Mouse (Mus musculus) MEL (cell line): ENCODE measurements at regions not wholly inside any gene's neighbourhood (a gene's known extent, or its start where the extent isn't known, plus 50 kb on each side); places are given as distances from the start of the nearest gene placed in this dataset.

Experiments
- DNase-seq: peaks from one replicate; pipeline ENCODE4 v3.0.0; 2011; ENCODE audit warnings: low read depth, low spot score
- H3K27ac ChIP-seq: 2 replicates; pipeline ENCODE4 v1.5.1; 2012; ENCODE audit warnings: low read depth, mild to moderate bottlenecking, control low read depth, low read length, moderate library complexity; ENCODE audit not compliant: control insufficient read depth
- H3K27me3 ChIP-seq, 2 experiments: fragments of 150-350 bp in 1 of 2; sonication (generic) in 1 of 2; 2 replicates each; pipeline ENCODE4 v1.6.1; 2012; ENCODE audit warnings: low read length in 2 of 2, mild to moderate bottlenecking in 2 of 2, improper control_type of control experiment in 1 of 2, moderate library complexity in 1 of 2; ENCODE audit not compliant: insufficient read depth in 2 of 2, control insufficient read depth in 1 of 2
- H3K36me3 ChIP-seq, 2 experiments: 2 replicates each; pipeline ENCODE4 v1.6.1; 2012 to 2014; ENCODE audit warnings: low read length in 2 of 2, improper control_type of control experiment in 1 of 2, inconsistent platforms in 1 of 2, mild to moderate bottlenecking in 1 of 2; ENCODE audit not compliant: insufficient read depth in 2 of 2, control insufficient read depth in 1 of 2
- H3K4me1 ChIP-seq, 2 experiments: fragments of 150-350 bp in 1 of 2; sonication (generic) in 1 of 2; 2 replicates each; pipeline ENCODE4 v1.6.1; 2012; ENCODE audit warnings: low read length in 2 of 2, improper control_type of control experiment in 1 of 2, mild to moderate bottlenecking in 1 of 2; ENCODE audit not compliant: insufficient read depth in 2 of 2, control insufficient read depth in 1 of 2
- H3K4me3 ChIP-seq, 2 experiments: fragments of 150-350 bp in 1 of 2; sonication (generic) in 1 of 2; 2 replicates each; pipeline ENCODE4 v1.5.1; 2012; ENCODE audit warnings: low read depth in 2 of 2, low read length in 2 of 2, mild to moderate bottlenecking in 2 of 2, moderate library complexity in 2 of 2, control low read depth in 1 of 2, improper control_type of control experiment in 1 of 2; ENCODE audit not compliant: control insufficient read depth in 1 of 2, insufficient read depth in 1 of 2
- H3K79me2 ChIP-seq: 2 replicates; pipeline ENCODE4 v1.6.1; 2012; ENCODE audit warnings: mild to moderate bottlenecking, low read length, moderate library complexity; ENCODE audit not compliant: control insufficient read depth, poor library complexity, insufficient read depth
- H3K9ac ChIP-seq: 2 replicates; pipeline ENCODE4 v1.6.1; 2012; ENCODE audit warnings: low read depth, mild to moderate bottlenecking, control low read depth, low read length, moderate library complexity; ENCODE audit not compliant: control insufficient read depth, poor library complexity, severe bottlenecking
- H3K9me3 ChIP-seq: fragments of 150-350 bp; sonication (generic); replicated peaks from 2 replicates; pipeline ENCODE4 v1.6.1; 2012; ENCODE audit warnings: mild to moderate bottlenecking, low read length, improper control_type of control experiment, moderate library complexity; ENCODE audit not compliant: insufficient read depth
- CHD2 ChIP-seq: IDR thresholded peaks from 2 replicates; pipeline ENCODE4 v1.6.1; 2011; ENCODE audit warnings: low read length, improper control_type of control experiment
- EP300 ChIP-seq, 2 experiments: IDR thresholded peaks; 2 replicates each; pipeline ENCODE4 v1.6.1; 2011; ENCODE audit warnings: improper control_type of control experiment in 2 of 2, low read length in 2 of 2, low read depth in 1 of 2, mild to moderate bottlenecking in 1 of 2
- GABPA ChIP-seq: IDR thresholded peaks from 2 replicates; pipeline ENCODE4 v1.6.1; 2012; ENCODE audit warnings: low read depth, mild to moderate bottlenecking, inconsistent platforms, low read length, improper control_type of control experiment, moderate library complexity
- JUND ChIP-seq: IDR thresholded peaks from 2 replicates; pipeline ENCODE4 v1.6.1; 2011; ENCODE audit warnings: low read depth, mild to moderate bottlenecking, improper control_type of control experiment, low read length
- MAX ChIP-seq: IDR thresholded peaks from 2 replicates; pipeline ENCODE4 v1.6.1; 2011; ENCODE audit warnings: low read length, improper control_type of control experiment
- NELFE ChIP-seq: IDR thresholded peaks from 2 replicates; pipeline ENCODE4 v1.6.1; 2011; ENCODE audit warnings: low read depth, low read length, improper control_type of control experiment
- NRF1 ChIP-seq: IDR thresholded peaks from 2 replicates; pipeline ENCODE4 v1.6.1; 2014; ENCODE audit warnings: low read depth, mild to moderate bottlenecking, inconsistent platforms, low read length, improper control_type of control experiment, moderate library complexity; ENCODE audit not compliant: poor library complexity, insufficient read depth, severe bottlenecking
- POLR2A ChIP-seq, 2 experiments: IDR thresholded peaks; 2 replicates each; pipeline ENCODE4 v1.6.1; 2011 to 2012; ENCODE audit warnings: low read length in 2 of 2, mild to moderate bottlenecking in 2 of 2, control low read depth in 1 of 2, improper control_type of control experiment in 1 of 2, low read depth in 1 of 2, moderate library complexity in 1 of 2; ENCODE audit not compliant: control insufficient read depth in 1 of 2, insufficient read depth in 1 of 2, poor library complexity in 1 of 2
- POLR2AphosphoS5 ChIP-seq: IDR thresholded peaks from 2 replicates; pipeline ENCODE4 v1.6.1; 2012; ENCODE audit warnings: low read depth, borderline replicate concordance, mild to moderate bottlenecking, inconsistent platforms, low read length, moderate library complexity, mixed read lengths
- RCOR1 ChIP-seq: IDR thresholded peaks from 2 replicates; pipeline ENCODE4 v1.6.1; 2012; ENCODE audit warnings: low read depth, mild to moderate bottlenecking, inconsistent platforms, low read length, improper control_type of control experiment
- TAL1 ChIP-seq: IDR thresholded peaks from 2 replicates; pipeline ENCODE4 v1.6.1; 2012; ENCODE audit warnings: mild to moderate bottlenecking, inconsistent platforms, low read length, moderate library complexity, mixed read lengths
- TBP ChIP-seq: IDR thresholded peaks from 2 replicates; pipeline ENCODE4 v1.8.0; 2011; ENCODE audit warnings: low read depth, low read length, improper control_type of control experiment
- UBTF ChIP-seq: IDR thresholded peaks from 2 replicates; pipeline ENCODE4 v1.6.1; 2012; ENCODE audit warnings: low read depth, mild to moderate bottlenecking, inconsistent platforms, low read length, improper control_type of control experiment, moderate library complexity, borderline replicate concordance; ENCODE audit not compliant: insufficient read depth
- USF1 ChIP-seq: IDR thresholded peaks from 2 replicates; pipeline ENCODE4 v1.6.1; 2014; ENCODE audit warnings: low read depth, mild to moderate bottlenecking, inconsistent platforms, low read length, improper control_type of control experiment, moderate library complexity
- USF2 ChIP-seq, 2 experiments: IDR thresholded peaks; 2 replicates each; pipeline ENCODE4 v1.6.1; 2011 to 2012; ENCODE audit warnings: improper control_type of control experiment in 2 of 2, low read length in 2 of 2, borderline replicate concordance in 1 of 2, inconsistent platforms in 1 of 2, low read depth in 1 of 2, mild to moderate bottlenecking in 1 of 2; ENCODE audit not compliant: insufficient read depth in 1 of 2
- ZMIZ1 ChIP-seq: IDR thresholded peaks from 2 replicates; pipeline ENCODE4 v1.6.1; 2012; ENCODE audit warnings: low read depth, mild to moderate bottlenecking, inconsistent platforms, low read length, improper control_type of control experiment, moderate library complexity

GRCm38 (mm10) chr10:96841128-96841527 is 224.3 kb downstream of the Btg1 start:
- no peak overlapping the region for H3K27ac ChIP-seq
- no peak for DNase-seq
- no peaks in the 10 kb centered on the region for H3K27me3 ChIP-seq
- TF ChIP-seq MAX (no peak), NRF1 (no peak)
- no peaks in the 10 kb centered on the region for H3K79me2 ChIP-seq
- no peaks in the 10 kb centered on the region for H3K36me3 ChIP-seq
- no peak overlapping the region for H3K9ac ChIP-seq
- no peak overlapping the region for H3K4me3 ChIP-seq
- no peaks in the 10 kb centered on the region for H3K9me3 ChIP-seq
- H3K4me1 ChIP-seq, result no peaks in the 10 kb centered on the region

- Histone ChIP-seq H3K9me3 (no peaks in the 10 kb centered on the region), H3K27ac (no peak overlapping the region), H3K9ac (no peak overlapping the region), H3K79me2 (no peaks in the 10 kb centered on the region), H3K36me3 (no peaks in the 10 kb centered on the region), H3K27me3 (no peaks in the 10 kb centered on the region), H3K4me1 (no peaks in the 10 kb centered on the region), H3K4me3 (no peak overlapping the region)
- TF ChIP-seq CHD2, result no peak
- no peak for TF ChIP-seq RCOR1
- TF ChIP-seq TAL1, result no peak
- TF ChIP-seq EP300 (IDR thresholded peaks at IDR 0.05; ENCODE audit: low read depth in 1 of 2, low read length in 2 of 2), result no peak
- TF ChIP-seq USF1, result no peak
- no peak for TF ChIP-seq UBTF
- TF ChIP-seq POLR2AphosphoS5, result no peak
- no peak for TF ChIP-seq USF2 (IDR thresholded peaks at IDR 0.05; ENCODE audit: borderline replicate concordance in 1 of 2, insufficient read depth in 1 of 2, low read depth in 1 of 2, low read length in 2 of 2)
- TF ChIP-seq MAX, result no peak
- TF ChIP-seq GABPA, result no peak
- TF ChIP-seq POLR2A (IDR thresholded peaks at IDR 0.05; ENCODE audit: control insufficient read depth in 1 of 2, insufficient read depth in 1 of 2, low read depth in 1 of 2, low read length in 2 of 2, poor library complexity in 1 of 2), result no peak
- DNase-seq, result no peak
Observed at GRCm38 (mm10) chr10:96841956-96842355, 225.2 kb downstream of the Btg1 start.

- Histone ChIP-seq H3K79me2 (no peaks in the 10 kb centered on the region), H3K9me3 (no peaks in the 10 kb centered on the region), H3K4me1 (no peaks in the 10 kb centered on the region)
- TF ChIP-seq JUND (no peak), NELFE (no peak), ZMIZ1 (no peak), TBP (no peak)
- TF ChIP-seq, all 39 proteins: peak for 0
- no peak for DNase-seq
- H3K4me3 ChIP-seq, result no peak overlapping the region
- no peaks in the 10 kb centered on the region for H3K27me3 ChIP-seq
- H3K9ac ChIP-seq, result no peak overlapping the region
- H3K36me3 ChIP-seq, result no peaks in the 10 kb centered on the region
- H3K27ac ChIP-seq, result no peak overlapping the region
Observed at GRCm38 (mm10) chr10:96845906-96846305, 229.1 kb downstream of the Btg1 start.
